Mouse (Mus musculus) lung, postnatal 0 days (tissue): ENCODE results near the gene Ttll11.

Source experiments
- CTCF ChIP-seq: IDR thresholded peaks from 2 replicates; pipeline ENCODE4 v1.5.1; 2016; ENCODE audit warnings: antibody characterized with exemption, mild to moderate bottlenecking
- EP300 ChIP-seq: IDR thresholded peaks from 2 replicates; pipeline ENCODE4 v1.6.1; 2016; ENCODE audit warnings: antibody characterized with exemption, mild to moderate bottlenecking, control low read depth

DNA sequence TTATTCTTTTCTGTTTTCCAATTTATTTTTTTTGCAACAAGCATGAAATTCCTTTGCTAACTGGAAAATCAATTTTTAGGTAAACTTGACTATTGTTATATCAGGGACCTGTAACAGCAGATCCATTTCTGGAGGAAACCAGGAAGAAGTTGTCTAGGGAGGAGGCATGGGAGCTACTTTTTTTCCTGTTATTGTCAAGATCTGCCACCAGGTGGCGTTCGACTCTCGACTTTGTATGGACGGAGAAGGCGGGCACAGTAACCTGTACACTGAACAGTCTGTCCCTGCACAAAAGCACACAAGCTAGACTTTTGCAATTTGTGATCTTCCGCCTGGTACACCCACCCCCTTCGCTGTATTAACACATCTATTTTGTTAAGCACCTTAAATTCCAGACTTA is 4.2 kb upstream of the Ttll11 start:
- TF ChIP-seq CTCF (peak; percentile 81), EP300 (no peak)
